23 mouse cellular contexts compared by ENCODE assay signal in the genomic region with DNA sequence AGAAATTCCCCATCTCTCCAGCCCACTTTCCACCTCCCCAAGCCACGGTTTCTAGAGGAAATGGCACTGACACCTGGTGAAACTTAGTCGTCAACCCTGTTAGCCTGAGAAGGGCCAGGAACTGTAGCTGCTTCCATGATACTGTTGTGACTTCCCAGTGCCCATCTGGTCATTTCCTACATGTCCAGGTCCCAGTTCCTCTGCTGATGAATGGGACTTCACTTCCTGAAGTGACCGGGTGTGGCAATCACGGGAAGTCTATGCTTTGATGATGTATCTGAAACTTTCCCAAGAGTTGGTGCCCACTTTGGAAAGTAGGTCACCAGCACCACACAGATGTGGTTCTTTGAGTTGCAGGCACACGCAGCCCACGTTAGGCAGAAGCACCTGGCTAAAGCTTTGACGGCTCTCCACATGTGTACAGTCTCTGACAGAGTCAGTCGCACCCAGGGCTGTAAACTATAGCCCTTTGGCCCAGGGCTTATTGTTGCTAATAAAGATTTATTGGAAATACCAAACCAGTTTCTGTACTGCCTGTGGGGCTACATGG. TPM values are rescaled to one million over a fixed set of nuclear protein-coding genes. Genes with fewer than 3 reads are reported as not detected.
DNase-seq lines count a peak whose midpoint lies in the region; ATAC-seq and TF ChIP-seq lines count a peak whose summit lies in the region.
"Had no signal": no experiment of that assay in that cellular context is flagged by ENCODE, and none has a peak within 500 bp of the region (broad histone marks: within the 10 kb centered on the region; RNA-seq: fewer than 3 reads in every experiment).

No protein-coding gene starts in this region.

- no peak for ATAC-seq in kidney, embryonic 14.5 days (ENCODE audit: low FRiP score, low TSS enrichment)
- ATAC-seq in lung, postnatal 0 days = peak; percentile 59; the same call in 1 of the 2 replicates
- ATAC-seq: CD4-positive, CD25-positive, alpha-beta regulatory T cell, adult 4 months; forebrain, embryonic 16.5 days had no signal

- WGBS in kidney, adult 2 months = 54% methylated on average over 8 of the region's 8 CpGs
- WGBS in kidney, embryonic 14.5 days = 62% methylated on average over 8 of the region's 8 CpGs
- WGBS in lung, postnatal 0 days = 53% methylated on average over 8 of the region's 8 CpGs

- H3K27ac ChIP-seq in kidney, adult 2 months (ENCODE audit: insufficient read depth, low read depth, low read length) = no peak overlapping the region
- H3K27ac ChIP-seq in kidney, embryonic 14.5 days (ENCODE audit: low read depth, low read length) = no peak overlapping the region
- no peak overlapping the region for H3K27ac ChIP-seq in lung, postnatal 0 days (ENCODE audit: low read length)
- H3K27ac ChIP-seq: embryonic facial prominence, embryonic 13.5 days; forebrain, embryonic 12.5 days; heart, embryonic 13.5 days had no signal

- TF ChIP-seq CTCF in kidney, adult 2 months (conservative IDR thresholded peaks at IDR 0.05; ENCODE audit: insufficient read depth, insufficient read length, low read depth, low read length) = no peak
- TF ChIP-seq CTCF in lung, postnatal 0 days (IDR thresholded peaks at IDR 0.05) = peak; percentile 43

- H3K27me3 ChIP-seq in kidney, adult 2 months (replicated peaks; ENCODE audit: control insufficient read depth, insufficient read depth, low read length) = no peaks in the 10 kb centered on the region
- H3K27me3 ChIP-seq in kidney, embryonic 14.5 days (ENCODE audit: control insufficient read depth, insufficient read depth, low read length) = no peaks in the 10 kb centered on the region
- H3K27me3 ChIP-seq in lung, postnatal 0 days (replicated peaks; ENCODE audit: insufficient read depth, low read length) = no peaks in the 10 kb centered on the region
- H3K27me3 ChIP-seq: embryonic facial prominence, embryonic 13.5 days had no signal

- no peak overlapping the region for H3K4me2 ChIP-seq in kidney, embryonic 14.5 days (replicated peaks; ENCODE audit: low read depth, low read length)
- no peak overlapping the region for H3K4me2 ChIP-seq in lung, postnatal 0 days (replicated peaks; ENCODE audit: low read depth, low read length)
- H3K4me2 ChIP-seq: embryonic facial prominence, embryonic 13.5 days; forebrain, embryonic 12.5 days; heart, embryonic 13.5 days had no signal

- intact Hi-C loops in left cerebral cortex, postnatal 36 days (cut with DNase I) = no loop called here

- 0 out of 2 replicates have a peak, but pooled peaks cover 2% of the 10 kb centered on the region for H3K4me1 ChIP-seq in kidney, adult 2 months (ENCODE audit: control insufficient read depth, insufficient read depth, low read length)
- H3K4me1 ChIP-seq in kidney, embryonic 14.5 days (ENCODE audit: control insufficient read depth, insufficient read depth, low read length) = no peaks in the 10 kb centered on the region
- no peaks in the 10 kb centered on the region for H3K4me1 ChIP-seq in lung, postnatal 0 days (ENCODE audit: insufficient read depth, low read depth, low read length)

- no peak overlapping the region for H3K4me3 ChIP-seq in kidney, adult 2 months (ENCODE audit: insufficient read depth, low read depth, low read length)
- H3K4me3 ChIP-seq in kidney, embryonic 14.5 days (ENCODE audit: low read length) = no peak overlapping the region
- H3K4me3 ChIP-seq in lung, postnatal 0 days (ENCODE audit: low read depth, low read length) = no peak overlapping the region
- H3K4me3 ChIP-seq: embryonic facial prominence, embryonic 13.5 days; forebrain, embryonic 12.5 days; heart, embryonic 13.5 days had no signal

- H3K36me3 ChIP-seq in kidney, adult 2 months (ENCODE audit: control insufficient read depth, insufficient read depth, low read length) = no peaks in the 10 kb centered on the region
- H3K36me3 ChIP-seq in kidney, embryonic 14.5 days (ENCODE audit: control insufficient read depth, insufficient read depth, low read length) = no peaks in the 10 kb centered on the region
- no peaks in the 10 kb centered on the region for H3K36me3 ChIP-seq in lung, postnatal 0 days (ENCODE audit: insufficient read depth, low read length)
- H3K36me3 ChIP-seq: embryonic facial prominence, embryonic 13.5 days; forebrain, embryonic 12.5 days; G1E; heart, embryonic 13.5 days had no signal

- H3K9me3 ChIP-seq in kidney, embryonic 14.5 days (ENCODE audit: control insufficient read depth, low read length) = no peaks in the 10 kb centered on the region
- H3K9me3 ChIP-seq in lung, postnatal 0 days (ENCODE audit: low read length) = no peaks in the 10 kb centered on the region
- H3K9me3 ChIP-seq: embryonic facial prominence, embryonic 13.5 days; forebrain, embryonic 12.5 days; G1E; heart, embryonic 13.5 days had no signal

- peak; percentile 33 for DNase-seq in kidney, adult 2 months
- DNase-seq in lung, postnatal 0 days (ENCODE audit: low spot score) = peak; percentile 55
- no peak for DNase-seq in lung, postnatal 14 days
- DNase-seq in thymus, postnatal 0 days (ENCODE audit: low spot score) = peak; percentile 74
- peak; percentile 54 to 62 for DNase-seq in thymus, postnatal 36 days
- no peak for DNase-seq in left cerebral cortex, postnatal 36 days (ENCODE audit: low spot score in 2 of 2)
- DNase-seq in cerebellum, postnatal 36 days = no peak
- DNase-seq: adrenal gland, adult 8-10 months; adrenal gland, postnatal 36 days; B cell, adult 2 months; cerebellum, adult 11 months; cerebellum, adult 9-10 months; cerebellum, postnatal 25 days; gastrocnemius, postnatal 10 days; heart, postnatal 36 days had no signal

- no peak overlapping the region for H3K9ac ChIP-seq in kidney, embryonic 14.5 days (ENCODE audit: low read depth, low read length)
- H3K9ac ChIP-seq in lung, postnatal 0 days (replicated peaks; ENCODE audit: low read depth) = no peak overlapping the region
- H3K9ac ChIP-seq: embryonic facial prominence, embryonic 13.5 days; forebrain, embryonic 12.5 days; heart, embryonic 13.5 days had no signal

- TF ChIP-seq POLR2A in kidney, adult 2 months (IDR thresholded peaks at IDR 0.05; ENCODE audit: low read depth, low read length) = no peak

- TF ChIP-seq EP300 in lung, postnatal 0 days (IDR thresholded peaks at IDR 0.05) = peak; percentile 57; the same call in 1 of the 2 replicates

RNA-seq across cellular contexts. Expression of gene Ccdc63, which starts 15.3 kb away (rescaled TPM):
- 0.09 and 0.14 TPM in 2 replicates for polyA plus RNA-seq in kidney, adult 2 months (2012; rRNA removed)
- 0.31 and 0.36 TPM in 2 replicates for polyA plus RNA-seq in kidney, embryonic 14.5 days (2014; fragmentation: Nextera tagmentation; extraction: Ambion mirVana)
- 0.18 TPM in 1 of 2 replicates, not detected in the other for polyA plus RNA-seq in lung, postnatal 0 days (2015; fragmentation: Nextera tagmentation; extraction: Ambion mirVana)
- 0.33 and 0.40 TPM in 2 replicates for polyA plus RNA-seq in thymus, postnatal 0 days (2015; fragmentation: Nextera tagmentation; extraction: Ambion mirVana)
- under 1 TPM; 0.30 to 0.72 TPM for total RNA-seq in left cerebral cortex, postnatal 36 days (2021)
- total RNA-seq: adrenal gland, postnatal 36 days; gastrocnemius, postnatal 10 days; heart, postnatal 36 days had no signal
- polyA plus RNA-seq: embryonic facial prominence, embryonic 13.5 days; forebrain, embryonic 12.5 days; forebrain, embryonic 16.5 days; G1E; heart, embryonic 13.5 days; hindbrain, embryonic 11.5 days had no signal

RNA-seq across cellular contexts. Expression of gene Myl2, which starts 24.5 kb away (rescaled TPM):
- 0.90 and 11.8 TPM in 2 replicates for polyA plus RNA-seq in kidney, adult 2 months (2012; rRNA removed)
- 1.6 TPM in 1 of 2 replicates, not detected in the other for polyA plus RNA-seq in kidney, embryonic 14.5 days (2014; fragmentation: Nextera tagmentation; extraction: Ambion mirVana)
- 2.8 and 3.5 TPM in 2 replicates for polyA plus RNA-seq in lung, postnatal 0 days (2015; fragmentation: Nextera tagmentation; extraction: Ambion mirVana)
- 1.3 and 1.7 TPM in 2 replicates for polyA plus RNA-seq in thymus, postnatal 0 days (2015; fragmentation: Nextera tagmentation; extraction: Ambion mirVana)
- 1 to 10 TPM; 1.3 to 1.6 TPM for total RNA-seq in left cerebral cortex, postnatal 36 days (2021)
- total RNA-seq: adrenal gland, adult 8-10 months; G1E had no signal
- polyA plus RNA-seq: CD4-positive, CD25-positive, alpha-beta regulatory T cell, adult 4 months; embryonic facial prominence, embryonic 13.5 days; G1E had no signal

RNA-seq across cellular contexts. Expression of gene Ppp1cc, which starts 32.8 kb away (rescaled TPM):
- 75.8 and 91.5 TPM in 2 replicates for polyA plus RNA-seq in kidney, adult 2 months (2012; rRNA removed)
- polyA plus RNA-seq in kidney, embryonic 14.5 days (2014; fragmentation: Nextera tagmentation; extraction: Ambion mirVana) = 281 and 296 TPM in 2 replicates
- polyA plus RNA-seq in lung, postnatal 0 days (2015; fragmentation: Nextera tagmentation; extraction: Ambion mirVana) = 137 and 150 TPM in 2 replicates
- 321 and 340 TPM in 2 replicates for polyA plus RNA-seq in thymus, postnatal 0 days (2015; fragmentation: Nextera tagmentation; extraction: Ambion mirVana)
- total RNA-seq in left cerebral cortex, postnatal 36 days (2021) = 100 to 1,000 TPM; 154 to 200 TPM

Comparison
In these comparisons a context has a peak if more than half of its experiments do, and no peak if none do; other contexts are left out.
1. DNase-seq: peak in kidney, adult 2 months (single experiment), lung, postnatal 0 days (single experiment), thymus, postnatal 0 days (single experiment) and thymus, postnatal 36 days (2 of 2); none in lung, postnatal 14 days (single experiment), left cerebral cortex, postnatal 36 days (0 of 2) and cerebellum, postnatal 36 days (0 of 2).